Mouse (Mus musculus) testis, adult 2 months (tissue): ENCODE measurements around the gene Usp22.

ENCODE experiments used
- CTCF ChIP-seq: fragments of 200-500 bp; IDR thresholded peaks from 2 replicates; pipeline ENCODE4 v1.5.1; 2012; ENCODE audit warnings: low read depth, mild to moderate bottlenecking, inconsistent platforms, low read length, moderate library complexity; ENCODE audit not compliant: control insufficient read depth, insufficient read depth, insufficient replicate concordance
- POLR2A ChIP-seq: fragments of 200-500 bp; IDR thresholded peaks from 2 replicates; pipeline ENCODE4 v1.6.1; 2012; ENCODE audit warnings: low read depth, mild to moderate bottlenecking, inconsistent platforms, low read length, moderate library complexity; ENCODE audit not compliant: control insufficient read depth

DNA sequence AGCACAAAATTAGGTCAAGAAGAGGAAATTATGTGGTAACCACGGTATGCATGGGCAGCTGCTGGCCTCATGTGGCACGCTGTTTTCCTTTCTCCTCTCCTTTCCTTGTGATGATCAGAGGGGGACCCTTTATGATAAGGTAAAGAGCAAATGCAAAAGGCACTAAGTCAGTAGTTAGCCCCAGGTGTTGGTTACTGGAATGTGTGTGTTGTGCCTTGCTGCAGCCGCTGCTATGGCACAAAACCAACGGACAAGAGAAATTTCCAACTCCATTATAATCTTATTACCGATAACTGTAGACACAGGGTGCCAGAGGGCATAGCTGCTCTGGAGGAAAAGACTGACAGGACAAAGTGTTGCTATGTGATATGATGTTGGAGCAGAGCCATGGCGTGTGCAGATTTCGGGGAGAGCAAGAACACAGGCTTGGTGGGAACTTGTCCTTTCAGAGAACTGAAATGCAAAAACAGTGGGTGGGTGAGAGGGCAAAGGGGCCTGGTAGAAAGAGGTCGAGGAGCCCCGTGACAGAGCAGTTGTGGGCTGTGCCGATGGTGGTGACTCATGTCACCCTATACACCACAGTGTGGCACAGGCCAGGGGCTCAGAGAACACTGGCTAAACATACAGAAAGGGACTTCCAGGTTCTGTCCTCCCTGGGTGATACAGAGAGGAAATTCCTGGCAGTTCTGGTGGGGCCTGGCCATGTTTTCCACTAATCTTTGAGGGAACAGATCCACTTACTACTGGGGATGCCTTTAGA is 32.8 kb upstream of the Usp22 start, which contains the start of gene Aldh3a1:
- TF ChIP-seq POLR2A (no peak), CTCF (no peak)
